Comparison of ENCODE assay signal across 11 mouse cellular contexts in the genomic region with DNA sequence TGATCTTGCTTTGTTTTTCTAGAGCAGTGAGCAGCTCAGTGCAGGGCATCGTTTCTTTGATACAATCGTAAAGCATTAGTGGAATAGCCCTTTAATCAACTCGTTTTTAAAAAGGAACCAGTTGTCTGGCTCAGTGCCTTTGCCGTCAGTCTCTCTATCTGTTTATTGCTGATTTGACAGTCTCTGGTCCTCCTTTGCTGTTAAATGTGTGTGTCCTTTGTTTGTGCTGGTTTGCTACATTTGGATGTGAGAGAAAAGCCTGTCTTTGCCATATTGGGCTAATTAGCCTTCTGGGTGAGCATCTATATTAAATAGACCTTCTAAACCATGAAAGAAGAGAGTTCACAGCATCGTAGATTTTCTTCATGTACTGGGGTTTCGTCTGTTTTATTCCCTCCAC. TPM values are rescaled to one million over a fixed set of nuclear protein-coding genes. Genes with fewer than 3 reads are reported as not detected.
A peak's percentile ranks its signal among the peaks of the same experiment; 100 is the strongest.
DNase-seq lines count a peak whose midpoint lies in the region; ATAC-seq and TF ChIP-seq lines count a peak whose summit lies in the region.
"Had no signal": no experiment of that assay in that cellular context is flagged by ENCODE, and none has a peak within 500 bp of the region (broad histone marks: within the 10 kb centered on the region; RNA-seq: fewer than 3 reads in every experiment).

No protein-coding gene starts in this region.

- TF ChIP-seq POLR2A in brain, embryonic 14.5 days (IDR thresholded peaks at IDR 0.05; ENCODE audit: borderline replicate concordance, extremely low read depth, insufficient read depth, insufficient read length, poor library complexity, severe bottlenecking): no peak

- DNase-seq in brain, embryonic 14.5 days (ENCODE audit: low read depth): peak; percentile 80
- no peak for DNase-seq in adrenal gland, postnatal 14 days
- DNase-seq in layer of hippocampus, adult 11-12 months (ENCODE audit: low spot score): no peak
- no peak for DNase-seq in kidney, adult 11 months
- DNase-seq: embryo, embryonic 11 days; lung, postnatal 36 days had no signal

- 59% methylated on average over 6 of the region's 6 CpGs for WGBS in heart, embryonic 14.5 days
- 62% methylated on average over 6 of the region's 6 CpGs for WGBS in heart, embryonic 12.5 days
- 36% methylated on average over 6 of the region's 6 CpGs for WGBS in hindbrain, embryonic 13.5 days
- 23% methylated on average over 6 of the region's 6 CpGs for WGBS in neural tube, embryonic 12.5 days

- no peak overlapping the region for H3K9ac ChIP-seq in heart, embryonic 14.5 days (ENCODE audit: low read length)
- no peak overlapping the region for H3K9ac ChIP-seq in heart, embryonic 12.5 days
- H3K9ac ChIP-seq in hindbrain, embryonic 13.5 days: peak overlapping the region; percentile 60
- no peak overlapping the region for H3K9ac ChIP-seq in neural tube, embryonic 12.5 days
- H3K9ac ChIP-seq: limb, embryonic 15.5 days had no signal

- no peaks in the 10 kb centered on the region; the same call in 1 of the 2 replicates for H3K36me3 ChIP-seq in heart, embryonic 14.5 days (ENCODE audit: control insufficient read depth, insufficient read depth, low read length)
- H3K36me3 ChIP-seq in heart, embryonic 12.5 days: no peaks in the 10 kb centered on the region
- no peaks in the 10 kb centered on the region for H3K36me3 ChIP-seq in hindbrain, embryonic 13.5 days
- no peaks in the 10 kb centered on the region for H3K36me3 ChIP-seq in neural tube, embryonic 12.5 days
- H3K36me3 ChIP-seq: limb, embryonic 15.5 days had no signal

- H3K4me1 ChIP-seq in heart, embryonic 14.5 days (ENCODE audit: control insufficient read depth in 2 of 2, insufficient read depth in 2 of 2, low read length in 2 of 2): peaks cover 0 to 20% of the 10 kb centered on the region in 2 experiments; a peak in 3 of 4 replicates
- H3K4me1 ChIP-seq in heart, embryonic 12.5 days (replicated peaks): 0 out of 2 replicates have a peak, but pooled peaks cover 9% of the 10 kb centered on the region
- H3K4me1 ChIP-seq in hindbrain, embryonic 13.5 days (replicated peaks): peaks cover 7% of the 10 kb centered on the region; the same call in 1 of the 2 replicates
- no peaks in the 10 kb centered on the region for H3K4me1 ChIP-seq in neural tube, embryonic 12.5 days
- H3K4me1 ChIP-seq: limb, embryonic 15.5 days had no signal

- no peak for ATAC-seq in heart, embryonic 14.5 days (ENCODE audit: insufficient number of reproducible peaks, insufficient read depth, low FRiP score, low read depth)
- ATAC-seq in heart, embryonic 12.5 days (ENCODE audit: insufficient number of reproducible peaks, low FRiP score): no peak
- no peak; the same call in 1 of the 2 replicates for ATAC-seq in hindbrain, embryonic 13.5 days (ENCODE audit: low FRiP score)
- ATAC-seq in neural tube, embryonic 12.5 days (ENCODE audit: low FRiP score, low read depth): no peak

- H3K9me3 ChIP-seq in heart, embryonic 14.5 days (ENCODE audit: control insufficient read depth, low read length): no peaks in the 10 kb centered on the region
- no peaks in the 10 kb centered on the region for H3K9me3 ChIP-seq in heart, embryonic 12.5 days (replicated peaks)
- H3K9me3 ChIP-seq in hindbrain, embryonic 13.5 days: no peaks in the 10 kb centered on the region
- H3K9me3 ChIP-seq in neural tube, embryonic 12.5 days: no peaks in the 10 kb centered on the region
- H3K9me3 ChIP-seq: limb, embryonic 15.5 days had no signal

- no peaks in the 10 kb centered on the region for H3K27me3 ChIP-seq in heart, embryonic 14.5 days (ENCODE audit: control insufficient read depth, insufficient read depth, low read length)
- H3K27me3 ChIP-seq in heart, embryonic 12.5 days (replicated peaks): no peaks in the 10 kb centered on the region
- no peaks in the 10 kb centered on the region for H3K27me3 ChIP-seq in hindbrain, embryonic 13.5 days
- H3K27me3 ChIP-seq in neural tube, embryonic 12.5 days (replicated peaks): no peaks in the 10 kb centered on the region
- H3K27me3 ChIP-seq: limb, embryonic 15.5 days had no signal

- H3K4me3 ChIP-seq in heart, embryonic 14.5 days (ENCODE audit: control insufficient read depth in 1 of 2, insufficient read depth in 1 of 2, low read depth in 1 of 2, low read length in 2 of 2): no peak overlapping the region
- H3K4me3 ChIP-seq in heart, embryonic 12.5 days: no peak overlapping the region
- H3K4me3 ChIP-seq in hindbrain, embryonic 13.5 days: peak overlapping the region; percentile 30
- no peak overlapping the region for H3K4me3 ChIP-seq in neural tube, embryonic 12.5 days
- H3K4me3 ChIP-seq: limb, embryonic 15.5 days had no signal

- 0 out of 2 replicates have a peak overlapping the region, but pooled peaks have one; percentile 6 for H3K4me2 ChIP-seq in heart, embryonic 14.5 days (ENCODE audit: low read length)
- no peak overlapping the region for H3K4me2 ChIP-seq in heart, embryonic 12.5 days
- H3K4me2 ChIP-seq in hindbrain, embryonic 13.5 days: peak overlapping the region; percentile 37
- H3K4me2 ChIP-seq in neural tube, embryonic 12.5 days (replicated peaks): peak overlapping the region; percentile 29; the same call in 1 of the 2 replicates
- H3K4me2 ChIP-seq: limb, embryonic 15.5 days had no signal

- TF ChIP-seq CTCF in brain, embryonic 14.5 days (IDR thresholded peaks at IDR 0.05; ENCODE audit: borderline replicate concordance, extremely low read depth, insufficient read depth, insufficient read length): no peak

- no peak overlapping the region for H3K27ac ChIP-seq in heart, embryonic 14.5 days (replicated peaks in 1 of 2; ENCODE audit: control insufficient read depth in 1 of 2, insufficient read depth in 1 of 2, low read depth in 2 of 2, low read length in 2 of 2)
- H3K27ac ChIP-seq in heart, embryonic 12.5 days (ENCODE audit: poor library complexity, severe bottlenecking): no peak overlapping the region
- peak overlapping the region; percentile 79 for H3K27ac ChIP-seq in hindbrain, embryonic 13.5 days
- 0 out of 2 replicates have a peak overlapping the region, but pooled peaks have one; percentile 27 for H3K27ac ChIP-seq in neural tube, embryonic 12.5 days
- H3K27ac ChIP-seq: limb, embryonic 15.5 days had no signal

RNA-seq across cellular contexts. Expression of a gene that starts 50.3 kb away (rescaled TPM):
- 4.6 and 5.0 TPM in 2 replicates for polyA plus RNA-seq in heart, embryonic 14.5 days (2014; fragmentation: Nextera tagmentation; extraction: Ambion mirVana)
- polyA plus RNA-seq in heart, embryonic 12.5 days (2016; fragmentation: Nextera tagmentation; extraction: Ambion mirVana): 3.6 and 4.7 TPM in 2 replicates
- polyA plus RNA-seq in brain, embryonic 14.5 days (2012; rRNA removed): 4.3 and 5.4 TPM in 2 replicates
- polyA plus RNA-seq in hindbrain, embryonic 13.5 days (2015; fragmentation: Nextera tagmentation; extraction: Ambion mirVana): 6.5 and 7.2 TPM in 2 replicates
- polyA plus RNA-seq in neural tube, embryonic 12.5 days (2016; fragmentation: Nextera tagmentation; extraction: Ambion mirVana): 5.1 and 5.9 TPM in 2 replicates
- 4.2 and 6.0 TPM in 2 replicates for total RNA-seq in adrenal gland, postnatal 14 days (2021)

Comparison
In these comparisons a context has a peak if more than half of its experiments do, and no peak if none do; other contexts are left out.
1. H3K27ac ChIP-seq: peak in hindbrain, embryonic 13.5 days (single experiment) and neural tube, embryonic 12.5 days (single experiment); none in heart, embryonic 14.5 days (0 of 2) and heart, embryonic 12.5 days (single experiment).